ENCODE assay signal across 8 mouse cellular contexts in genomic region chr17:80899513-80900199, GRCm38 (mm10). TPM values are rescaled to one million over a fixed set of nuclear protein-coding genes. Genes with fewer than 3 reads are reported as not detected.
DNase-seq lines count a peak whose midpoint lies in the region; ATAC-seq and TF ChIP-seq lines count a peak whose summit lies in the region.

No protein-coding gene starts in this region.

- H3K4me2 ChIP-seq in liver, embryonic 11.5 days = no peak overlapping the region
- no peak overlapping the region for H3K4me2 ChIP-seq in embryonic facial prominence, embryonic 15.5 days (replicated peaks)
- peak overlapping the region; percentile 35 for H3K4me2 ChIP-seq in intestine, embryonic 15.5 days (replicated peaks)

- peaks cover 4% of the 10 kb centered on the region; the same call in 1 of the 2 replicates for H3K4me1 ChIP-seq in liver, adult 2 months (ENCODE audit: control insufficient read depth, insufficient read depth, low read length)
- H3K4me1 ChIP-seq in liver, embryonic 11.5 days (replicated peaks; ENCODE audit: control insufficient read depth, insufficient read depth, low read length) = no peaks in the 10 kb centered on the region
- peaks cover 10% of the 10 kb centered on the region for H3K4me1 ChIP-seq in embryonic facial prominence, embryonic 15.5 days
- H3K4me1 ChIP-seq in intestine, embryonic 15.5 days (replicated peaks) = peaks cover 7% of the 10 kb centered on the region; the same call in 1 of the 2 replicates

- no peaks in the 10 kb centered on the region for H3K36me3 ChIP-seq in liver, adult 2 months (ENCODE audit: control insufficient read depth, insufficient read depth, low read length)
- H3K36me3 ChIP-seq in liver, embryonic 11.5 days (ENCODE audit: control insufficient read depth, insufficient read depth, low read length) = no peaks in the 10 kb centered on the region
- no peaks in the 10 kb centered on the region for H3K36me3 ChIP-seq in embryonic facial prominence, embryonic 15.5 days
- no peaks in the 10 kb centered on the region for H3K36me3 ChIP-seq in intestine, embryonic 15.5 days

- H3K79me2 ChIP-seq in liver, adult 2 months (ENCODE audit: control insufficient read depth, insufficient read depth, low read length) = no peaks in the 10 kb centered on the region

- ATAC-seq in liver, embryonic 11.5 days (replicated peaks; ENCODE audit: low FRiP score) = no peak
- no peak for ATAC-seq in embryonic facial prominence, embryonic 15.5 days (ENCODE audit: insufficient number of reproducible peaks, low FRiP score, low TSS enrichment, low read depth)
- peak; percentile 85 for ATAC-seq in intestine, embryonic 15.5 days
- ATAC-seq in CD4-positive, CD25-positive, alpha-beta regulatory T cell, adult 4 months = no peak

- TF ChIP-seq POLR2A in liver, adult 2 months (IDR thresholded peaks at IDR 0.05; ENCODE audit: extremely low read depth, insufficient read depth, low read length) = no peak

- H3K27me3 ChIP-seq in liver, adult 2 months (ENCODE audit: control insufficient read depth, insufficient read depth, low read length) = no peaks in the 10 kb centered on the region
- no peaks in the 10 kb centered on the region for H3K27me3 ChIP-seq in liver, embryonic 11.5 days (replicated peaks; ENCODE audit: control insufficient read depth, insufficient read depth, low read length)
- H3K27me3 ChIP-seq in embryonic facial prominence, embryonic 15.5 days = no peaks in the 10 kb centered on the region
- H3K27me3 ChIP-seq in intestine, embryonic 15.5 days (replicated peaks) = no peaks in the 10 kb centered on the region

- H3K27ac ChIP-seq in liver, adult 2 months (replicated peaks; ENCODE audit: insufficient read depth, low read depth, low read length) = no peak overlapping the region; the same call in 1 of the 2 replicates
- H3K27ac ChIP-seq in liver, embryonic 11.5 days (ENCODE audit: low read depth, low read length) = no peak overlapping the region
- H3K27ac ChIP-seq in embryonic facial prominence, embryonic 15.5 days (replicated peaks) = peak overlapping the region; percentile 44
- 0 out of 2 replicates have a peak overlapping the region, but pooled peaks have one; percentile 40 for H3K27ac ChIP-seq in intestine, embryonic 15.5 days

- no peak overlapping the region for H3K4me3 ChIP-seq in liver, adult 2 months (ENCODE audit: insufficient read depth, low read depth, low read length)
- H3K4me3 ChIP-seq in liver, embryonic 11.5 days (ENCODE audit: low read depth, low read length) = no peak overlapping the region
- no peak overlapping the region for H3K4me3 ChIP-seq in embryonic facial prominence, embryonic 15.5 days (replicated peaks)
- no peak overlapping the region for H3K4me3 ChIP-seq in intestine, embryonic 15.5 days (replicated peaks)

- DNase-seq in liver, adult 2 months (ENCODE audit: extremely low read depth, low read depth, low spot score) = peak; percentile 83
- no peak for DNase-seq in liver, embryonic 11.5 days (ENCODE audit: low spot score)
- DNase-seq in lung, postnatal 36 days = peak; percentile 84
- no peak for DNase-seq in cerebellum, postnatal 25 days
- no peak for DNase-seq in B cell, adult 2 months

- H3K9me3 ChIP-seq in liver, embryonic 11.5 days (ENCODE audit: control insufficient read depth, low read length) = no peaks in the 10 kb centered on the region
- no peaks in the 10 kb centered on the region for H3K9me3 ChIP-seq in embryonic facial prominence, embryonic 15.5 days (replicated peaks)
- H3K9me3 ChIP-seq in intestine, embryonic 15.5 days = no peaks in the 10 kb centered on the region

- TF ChIP-seq CTCF in liver, adult 2 months (IDR thresholded peaks at IDR 0.05; ENCODE audit: low read depth, low read length) = no peak

- 61% methylated on average over 9 of the region's 9 CpGs for WGBS in liver, adult 2 months
- 66% methylated on average over 9 of the region's 9 CpGs for WGBS in liver, embryonic 11.5 days
- 31% methylated on average over 9 of the region's 9 CpGs for WGBS in embryonic facial prominence, embryonic 15.5 days
- WGBS in intestine, embryonic 15.5 days = 44% methylated on average over 9 of the region's 9 CpGs

- no peak overlapping the region for H3K9ac ChIP-seq in liver, adult 2 months (ENCODE audit: low read depth, low read length)
- no peak overlapping the region for H3K9ac ChIP-seq in liver, embryonic 11.5 days (ENCODE audit: low read depth, low read length)
- H3K9ac ChIP-seq in embryonic facial prominence, embryonic 15.5 days = no peak overlapping the region
- no peak overlapping the region for H3K9ac ChIP-seq in intestine, embryonic 15.5 days

RNA-seq across cellular contexts. Expression of gene Tmem178, which starts 44.8 kb away (rescaled TPM):
- 0.28 and 0.81 TPM in 2 replicates for total RNA-seq in liver, adult 2 months (2014; rRNA removed)
- polyA plus RNA-seq in liver, adult 2 months (2012; rRNA removed) = 0.47 and 0.49 TPM in 2 replicates
- polyA plus RNA-seq in liver, embryonic 11.5 days (2014; fragmentation: Nextera tagmentation; extraction: Ambion mirVana) = 1.4 and 1.9 TPM in 2 replicates
- polyA plus RNA-seq in embryonic facial prominence, embryonic 15.5 days (2015; fragmentation: Nextera tagmentation; extraction: Ambion mirVana) = 2.7 and 2.8 TPM in 2 replicates
- 2.6 and 3.4 TPM in 2 replicates for polyA plus RNA-seq in intestine, embryonic 15.5 days (2015; fragmentation: Nextera tagmentation; extraction: Ambion mirVana)
- not detected for polyA plus RNA-seq in CD4-positive, CD25-positive, alpha-beta regulatory T cell, adult 4 months (2017; shearing (Covaris generic))

Comparison
In these comparisons a context has a peak if more than half of its experiments do, and no peak if none do; other contexts are left out.
1. DNase-seq: peak in liver, adult 2 months (single experiment) and lung, postnatal 36 days (single experiment); none in liver, embryonic 11.5 days (single experiment), cerebellum, postnatal 25 days (0 of 2) and B cell, adult 2 months (0 of 2).
2. H3K27ac ChIP-seq: peak in embryonic facial prominence, embryonic 15.5 days (single experiment) and intestine, embryonic 15.5 days (single experiment); none in liver, adult 2 months (single experiment) and liver, embryonic 11.5 days (single experiment).